Mouse (Mus musculus) gastrocnemius, postnatal 14 days (tissue): ENCODE data around the gene Pnpla2. TPM values are rescaled to one million over a fixed set of nuclear protein-coding genes. Genes with fewer than 3 reads are reported as not detected.

Source experiments
- DNase-seq: peaks from one replicate; pipeline ENCODE4 v3.0.0; 2021; ENCODE audit warnings: mixed read lengths
- intact Hi-C: fragments of 180-260 bp; cut with DNase I; formaldehyde crosslinking; loops from one replicate; pipeline ENCODE4 v1.15.1; 2025; ENCODE audit warnings: low total_unique reads
- total RNA-seq, 2 experiments: library from RNA; stranded (reverse); gene quantifications; 2 replicates each; pipeline ENCODE4 v1.2.3; 2021

Gene Pnpla2
- total RNA-seq, 2 experiments from 2014 or later = 188 to 332 TPM

DNA sequence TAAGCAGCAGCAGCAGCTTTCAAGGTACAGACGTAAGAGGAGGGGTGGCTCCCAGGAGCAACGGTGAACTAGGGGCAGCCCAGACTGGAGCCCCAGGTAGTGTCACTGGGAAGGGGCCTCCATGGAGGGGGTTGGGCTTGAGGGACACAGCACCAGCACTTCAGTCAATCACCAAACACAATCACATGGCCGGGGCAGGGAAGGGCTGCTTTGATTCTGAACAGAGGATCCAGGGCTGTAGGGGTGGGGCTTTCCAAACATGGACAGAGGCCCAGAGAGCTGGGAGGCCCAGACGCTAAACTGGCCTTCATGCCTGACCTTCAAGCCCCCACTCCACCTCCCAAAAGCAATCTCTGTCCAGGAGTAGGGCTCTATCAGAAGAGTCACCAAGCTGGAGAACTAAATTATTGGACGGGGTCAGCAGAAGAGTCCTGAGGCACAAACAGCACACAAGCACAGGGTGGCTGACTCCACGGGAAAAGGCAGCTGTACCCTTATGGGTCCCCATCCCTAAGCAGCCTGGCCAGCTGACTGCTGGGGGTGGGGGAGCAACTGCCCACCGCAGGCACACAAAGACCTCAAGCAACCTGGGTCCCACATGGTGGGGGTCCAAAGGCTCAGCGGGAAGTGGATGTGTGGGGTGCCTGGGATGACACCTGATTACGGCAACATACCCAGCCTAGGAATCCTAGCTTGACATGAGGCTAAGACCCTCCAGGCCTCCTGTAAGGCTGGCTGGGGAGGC lies 25.0 kb upstream of the Pnpla2 start:
- no peak for DNase-seq
- intact Hi-C loops = no loop called here

DNA sequence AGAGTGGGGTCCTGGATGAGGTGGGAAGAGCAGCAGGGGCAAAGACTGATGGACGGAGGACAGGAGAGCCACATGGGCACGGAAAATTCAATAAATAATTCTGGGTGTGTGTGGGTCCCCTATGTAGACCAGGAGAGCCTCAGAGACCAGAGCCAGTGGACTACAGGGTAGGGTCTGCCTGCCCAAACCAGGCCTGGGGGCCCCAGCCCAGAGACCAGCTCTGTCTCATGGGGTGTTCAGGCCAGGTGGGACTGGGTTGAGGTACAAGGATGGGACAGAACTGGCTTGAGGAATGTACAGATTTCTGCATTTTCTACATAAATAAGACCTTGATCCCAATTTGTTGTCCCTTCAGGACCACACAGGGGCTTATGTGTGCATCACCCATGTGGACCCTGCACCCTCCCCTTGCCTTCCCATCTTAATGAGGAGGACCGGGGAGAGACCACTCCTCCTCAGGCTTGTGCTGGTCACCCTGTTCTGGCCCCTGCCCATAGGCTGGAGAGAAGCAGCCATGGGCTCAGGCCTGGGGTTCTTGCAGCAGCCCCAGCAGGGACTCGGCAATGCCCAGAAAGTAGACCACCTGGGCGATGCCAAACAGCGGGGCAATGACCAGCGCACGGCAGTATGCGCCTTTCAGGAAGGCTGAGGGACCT lies 24.3 kb upstream of the Pnpla2 start:
- intact Hi-C loops = no loop called here
- DNase-seq = no peak

DNA sequence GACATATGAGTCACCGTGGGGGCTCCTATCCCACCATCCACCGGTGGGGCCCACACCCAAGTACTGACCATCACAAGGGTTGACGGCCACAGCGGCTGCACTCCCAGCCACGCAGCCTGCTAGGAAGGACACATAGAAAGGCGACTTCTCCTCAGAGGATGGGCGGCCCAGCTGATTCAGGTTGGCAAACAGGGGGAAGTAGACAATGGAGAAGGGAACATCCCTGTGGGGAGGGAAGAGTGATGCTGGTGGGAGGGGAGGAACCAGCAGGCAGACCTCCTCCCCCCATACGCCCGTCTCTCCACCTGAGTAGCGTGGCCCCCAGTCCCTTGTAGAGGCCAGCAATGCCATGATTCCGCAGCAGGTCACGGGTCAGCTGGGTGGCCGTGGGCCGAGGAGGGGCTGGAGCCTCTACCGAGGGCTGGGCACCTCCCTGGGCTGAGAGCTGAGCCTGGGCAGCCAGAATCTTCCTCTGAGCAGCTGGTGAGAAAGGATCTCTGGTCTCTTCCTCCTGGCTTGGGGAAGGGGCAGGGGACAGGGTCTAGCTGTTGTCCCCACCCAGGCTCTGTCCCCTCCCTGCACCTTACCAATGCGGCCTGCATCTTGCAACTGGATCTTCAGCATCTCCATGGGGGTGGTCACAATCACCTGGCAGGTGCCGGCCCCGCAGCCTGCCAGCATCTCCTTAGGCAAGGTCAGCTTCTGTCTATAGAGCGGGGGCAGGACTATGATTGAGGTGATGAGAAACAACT lies 23.4 kb upstream of the Pnpla2 start:
- DNase-seq = peak; percentile 10
- intact Hi-C loops = no loop called here

DNA sequence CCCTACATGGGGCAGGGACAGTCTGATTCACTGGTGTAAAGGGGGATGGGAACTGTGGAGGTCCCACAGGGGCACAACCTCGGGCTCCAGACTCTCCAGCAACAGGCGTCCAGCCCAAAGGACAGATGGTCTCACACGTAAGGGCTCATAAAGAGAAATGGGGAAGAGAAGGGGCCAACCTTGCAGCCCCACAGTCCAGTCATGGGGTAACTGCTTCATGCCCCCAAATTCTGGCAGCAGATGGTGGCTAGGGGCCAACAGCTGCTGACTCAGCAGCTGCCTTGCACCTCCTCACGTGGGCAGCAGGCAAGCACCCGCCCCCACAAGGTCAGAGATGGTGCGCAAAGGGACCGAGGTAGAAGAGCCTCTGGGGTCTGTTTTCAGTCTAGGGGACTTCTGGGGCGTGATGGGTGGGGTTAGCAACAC lies 22.8 kb upstream of the Pnpla2 start:
- intact Hi-C loops = no loop called here
- peak; percentile 28 for DNase-seq

DNA sequence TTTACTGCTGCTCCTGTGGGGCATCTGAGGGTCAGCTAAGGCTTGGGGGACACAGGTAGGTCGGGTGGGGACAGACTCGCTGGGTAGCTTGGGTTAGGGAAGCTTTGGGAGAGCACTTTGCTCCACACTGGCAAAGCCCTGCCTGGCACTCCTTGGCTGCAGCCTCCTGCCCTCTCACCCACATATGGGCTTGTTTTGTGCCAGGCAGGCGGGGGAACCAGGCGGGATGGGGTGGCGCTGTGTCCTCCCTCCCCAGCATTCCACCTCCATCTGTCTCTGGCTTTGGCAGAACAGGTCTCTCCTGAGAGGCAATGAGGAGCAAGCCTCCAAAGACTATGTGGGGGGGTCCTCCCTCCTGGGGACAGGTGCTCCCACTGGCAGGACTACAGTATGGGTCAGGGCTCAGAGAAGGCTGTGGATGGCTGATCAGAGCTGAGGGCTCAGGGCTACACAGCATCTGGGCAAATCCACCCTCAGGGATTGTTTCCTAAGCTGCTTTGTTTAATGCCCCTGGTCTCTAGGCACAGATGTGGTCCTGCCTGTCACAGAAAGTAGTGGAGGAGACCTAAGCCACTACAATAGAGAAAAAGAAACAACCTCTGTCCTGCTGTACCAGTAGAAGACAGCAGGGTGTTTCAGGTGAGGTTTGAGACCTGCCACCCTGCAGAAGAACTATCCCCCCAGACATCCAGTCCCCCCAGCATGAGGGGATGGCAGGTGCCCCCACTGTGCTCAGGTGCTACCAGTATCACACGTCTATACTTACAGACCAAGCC lies 22.1 kb upstream of the Pnpla2 start:
- peak; percentile 63 for DNase-seq
- intact Hi-C loops = no loop called here

DNA sequence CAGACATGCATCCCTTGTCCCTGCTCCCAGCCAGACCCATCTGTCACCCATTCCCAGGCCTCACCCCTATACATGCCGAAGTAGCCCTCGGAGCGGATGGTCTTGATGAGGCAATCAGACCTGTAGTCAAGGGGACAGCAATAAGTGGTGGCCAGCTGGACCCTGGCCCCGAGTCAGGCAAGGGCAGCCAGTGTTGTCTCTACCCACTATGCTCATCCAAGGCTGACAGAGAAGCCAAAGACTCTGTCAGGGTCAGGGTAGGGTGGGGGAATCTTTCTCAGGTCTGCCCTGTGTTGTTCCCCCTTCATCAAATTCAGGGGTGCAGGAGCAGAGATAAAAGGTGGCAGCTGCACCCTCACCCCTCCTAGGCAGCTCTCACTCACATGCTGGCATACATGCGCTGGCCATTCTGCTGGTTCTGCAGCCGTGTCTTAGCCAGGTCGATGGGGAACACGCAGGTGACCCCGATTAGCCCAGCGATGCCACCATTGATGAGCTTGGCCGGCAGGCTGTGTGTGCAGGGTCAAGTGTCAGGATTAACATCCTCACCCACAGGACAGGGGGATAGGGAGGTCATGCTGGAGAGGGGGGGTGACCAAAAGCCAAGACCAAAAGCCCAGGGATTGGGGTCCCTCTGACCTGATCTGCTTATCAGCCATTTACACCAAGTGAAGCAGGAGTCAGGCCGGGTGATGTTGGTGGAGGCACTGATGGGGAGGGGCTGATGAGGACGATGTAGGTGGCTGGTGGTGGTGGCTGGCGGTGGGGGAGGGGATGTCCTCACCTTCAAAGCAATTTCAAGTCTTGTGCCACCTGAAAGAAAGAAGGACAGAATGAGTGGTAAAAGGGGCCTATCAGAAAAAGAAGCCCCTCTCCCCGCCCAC lies 21.2 kb upstream of the Pnpla2 start:
- peak; percentile 7 for DNase-seq
- intact Hi-C loops = no loop called here

DNA sequence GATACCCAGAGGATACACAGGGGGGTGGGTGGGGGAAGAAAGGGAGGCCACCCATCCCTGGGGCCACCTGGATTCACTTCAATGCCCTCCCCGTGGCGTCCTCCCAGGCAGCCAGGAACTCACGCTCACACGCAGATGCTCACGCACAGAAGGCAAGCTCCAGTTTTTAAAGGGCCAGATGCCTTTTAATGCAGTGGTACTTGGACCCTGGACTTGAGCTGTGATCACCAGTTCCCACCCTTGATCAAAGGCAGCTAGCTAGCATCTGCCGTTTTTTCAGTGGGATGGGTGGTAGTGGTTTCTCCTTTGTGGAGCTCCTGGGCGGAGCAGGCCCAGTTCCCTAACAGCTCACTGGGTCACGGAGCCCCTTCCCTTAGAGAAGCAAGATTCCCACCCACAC lies 20.5 kb upstream of the Pnpla2 start:
- DNase-seq = peak; percentile 23
- intact Hi-C loops = no loop called here

DNA sequence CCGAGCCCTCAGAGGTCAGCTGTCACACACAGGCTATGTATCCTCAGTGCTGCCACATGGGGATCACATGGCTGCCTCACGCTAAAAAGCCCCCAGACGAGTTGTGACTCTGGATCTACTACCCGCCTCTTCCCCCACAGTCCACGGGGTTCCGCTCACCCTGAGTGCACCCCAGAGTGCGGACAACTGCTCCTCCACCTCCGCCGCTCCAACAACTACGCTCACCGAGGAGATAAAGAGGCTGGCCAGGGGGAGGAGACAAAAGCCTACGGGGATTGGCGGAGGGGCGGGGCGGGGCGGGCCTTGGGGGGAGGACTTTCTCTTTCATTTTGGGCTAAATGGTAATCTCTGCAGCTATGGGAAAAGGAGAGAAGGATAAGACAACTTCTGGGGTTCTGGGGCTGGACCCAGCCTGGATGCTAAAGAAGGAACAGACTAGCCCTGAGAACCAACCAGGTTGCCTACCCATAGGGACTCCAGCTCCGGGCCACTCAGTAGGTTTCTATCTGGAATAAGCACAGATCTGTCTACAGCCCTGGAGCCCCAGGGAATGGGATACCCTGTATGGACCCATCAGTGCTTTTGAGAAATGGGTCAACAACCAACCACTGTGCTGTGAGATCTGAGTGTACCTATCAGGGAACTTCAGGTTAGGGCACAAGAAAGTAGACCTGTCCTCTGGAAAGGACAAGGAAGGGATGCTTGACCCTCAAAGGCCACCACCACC lies 19.7 kb upstream of the Pnpla2 start:
- intact Hi-C loops = no loop called here
- peak; percentile 57 for DNase-seq

DNA sequence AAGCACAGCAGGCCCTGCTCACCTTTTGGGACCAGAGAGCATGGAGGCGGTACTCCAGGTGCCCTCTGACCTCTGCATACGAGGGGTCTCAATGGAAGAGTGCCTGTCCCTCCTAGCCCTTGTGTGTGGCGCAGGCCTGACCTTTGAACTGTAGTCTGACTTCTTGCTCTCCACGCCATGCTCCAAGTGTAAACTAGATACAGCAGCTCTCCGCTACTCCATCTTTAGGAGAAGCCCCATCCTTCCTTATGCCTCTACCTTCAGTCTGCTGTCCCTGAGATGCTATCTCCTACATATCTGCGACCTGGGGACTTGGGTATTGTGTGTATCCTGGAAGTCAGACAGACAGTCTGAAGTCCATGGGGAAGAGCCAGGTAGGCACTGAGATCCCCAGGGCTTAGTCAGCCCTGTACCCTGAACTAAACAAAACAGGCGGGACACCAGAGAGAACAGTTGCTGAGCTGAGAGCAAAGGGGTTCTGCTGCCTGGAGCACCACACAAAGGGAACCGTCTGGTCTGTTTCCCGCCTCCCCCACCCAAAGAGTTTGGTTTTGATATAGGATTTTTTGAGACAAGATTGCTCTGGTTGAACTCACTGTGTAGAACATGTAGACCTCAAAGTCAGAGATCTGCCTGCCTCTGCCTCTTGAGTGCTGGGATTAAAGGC lies 19.0 kb upstream of the Pnpla2 start:
- no peak for DNase-seq
- intact Hi-C loops = no loop called here

DNA sequence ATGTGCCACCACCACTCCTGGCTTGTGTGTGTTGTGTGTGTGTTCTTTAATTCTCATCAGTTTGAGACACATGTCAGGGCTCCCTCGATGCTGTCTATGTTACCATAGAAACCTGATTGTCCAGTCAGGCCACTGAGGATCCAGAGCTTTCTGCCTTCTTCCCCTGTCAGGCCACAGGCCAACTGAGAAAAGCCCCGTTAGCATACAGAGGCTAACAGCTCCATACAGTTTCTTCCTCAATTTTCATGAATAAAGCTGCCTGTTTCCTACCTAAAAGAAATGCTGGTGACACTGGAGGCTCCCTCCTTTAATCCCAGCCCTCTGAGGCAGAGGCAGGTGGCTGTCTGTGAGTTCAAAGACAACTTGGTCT lies 18.5 kb upstream of the Pnpla2 start:
- intact Hi-C loops = no loop called here
- no peak for DNase-seq

DNA sequence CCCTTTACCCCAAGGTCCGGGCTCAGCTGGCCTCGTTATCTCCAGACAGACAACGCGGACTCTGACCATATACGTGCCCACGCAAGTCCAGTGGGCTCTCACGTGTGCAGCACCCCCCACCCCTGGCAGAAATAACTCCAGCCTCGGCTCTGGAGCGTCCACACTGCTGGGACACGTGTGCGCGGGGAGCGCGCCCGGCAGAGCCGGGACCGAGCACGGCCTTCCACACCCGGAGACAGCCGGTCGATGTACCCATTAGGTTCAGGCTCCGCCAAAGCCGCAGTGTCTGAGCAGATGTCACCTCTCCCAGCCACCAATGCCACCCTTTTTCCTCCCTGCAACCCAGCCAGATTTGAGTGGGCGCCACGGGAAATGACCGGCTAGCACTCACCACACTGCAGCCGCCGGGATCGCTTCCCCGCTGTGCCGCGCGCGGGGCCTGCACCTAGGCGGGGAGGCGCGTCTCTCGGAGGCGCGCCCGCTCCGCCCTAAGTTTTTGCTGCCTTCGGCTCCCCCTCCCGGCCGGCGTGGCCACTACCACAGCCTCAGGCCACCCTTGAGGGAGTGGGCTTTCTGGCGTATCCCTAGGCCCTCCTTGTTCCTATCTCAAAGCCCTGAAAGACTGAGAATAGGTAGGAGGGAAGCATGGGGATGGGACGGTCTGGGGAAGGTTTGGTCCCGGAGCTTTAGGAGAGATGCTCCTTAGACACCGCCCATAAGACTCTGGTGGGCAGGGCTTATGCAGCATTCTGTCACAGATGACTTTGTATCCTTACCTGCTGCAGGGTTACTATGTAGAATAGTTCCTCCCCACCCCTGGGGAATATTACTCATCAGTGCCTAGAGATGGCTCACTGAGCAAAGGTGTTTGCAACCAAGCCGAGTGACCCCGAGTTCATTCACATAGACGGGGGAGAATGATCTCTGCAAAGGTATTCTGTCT lies 17.5 kb upstream of the Pnpla2 start, which contains the start of gene Slc25a22:
Gene Slc25a22 (minus strand): TSS at position 715 of the 943 bp plus-strand sequence.
- DNase-seq = peak; percentile 86
- intact Hi-C loops = no loop called here

DNA sequence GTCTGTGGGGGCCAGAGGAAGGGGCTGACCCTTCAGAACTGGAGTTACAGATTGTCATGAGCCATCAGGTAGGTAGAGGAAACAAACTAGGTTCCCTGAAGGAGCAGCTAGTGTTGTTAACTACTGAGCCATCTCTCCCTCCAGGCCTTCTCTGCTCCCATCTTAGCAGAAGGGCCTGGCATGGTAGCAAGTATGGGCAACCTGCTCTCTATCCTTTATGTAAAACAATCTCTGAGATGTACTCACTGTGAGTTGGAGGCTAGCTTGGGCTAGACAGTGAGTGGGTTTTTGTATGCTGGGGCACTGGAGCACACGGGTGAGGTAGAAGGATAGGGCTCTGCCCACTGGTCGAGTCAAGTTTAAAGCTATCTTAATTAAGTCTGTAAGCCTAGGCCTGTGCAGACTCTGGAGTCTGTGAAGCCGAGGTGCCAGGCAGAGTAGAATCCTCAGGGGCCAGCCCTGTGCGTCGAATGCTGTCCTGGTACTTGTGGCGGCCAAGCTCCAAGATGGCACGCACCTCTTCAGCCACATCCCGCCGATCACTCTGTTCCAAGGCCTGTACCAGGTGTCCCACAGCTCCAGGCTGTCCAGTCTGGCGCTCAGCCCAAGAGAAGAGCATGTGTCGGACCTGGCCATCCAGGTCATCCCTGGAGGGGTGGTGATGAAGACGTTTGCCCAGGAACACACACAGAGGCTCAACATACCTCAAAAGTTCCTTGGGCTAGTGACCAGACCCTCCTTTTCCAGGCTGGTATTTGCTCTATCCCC lies 16.6 kb upstream of the Pnpla2 start:
- peak; percentile 9 for DNase-seq
- intact Hi-C loops = no loop called here

DNA sequence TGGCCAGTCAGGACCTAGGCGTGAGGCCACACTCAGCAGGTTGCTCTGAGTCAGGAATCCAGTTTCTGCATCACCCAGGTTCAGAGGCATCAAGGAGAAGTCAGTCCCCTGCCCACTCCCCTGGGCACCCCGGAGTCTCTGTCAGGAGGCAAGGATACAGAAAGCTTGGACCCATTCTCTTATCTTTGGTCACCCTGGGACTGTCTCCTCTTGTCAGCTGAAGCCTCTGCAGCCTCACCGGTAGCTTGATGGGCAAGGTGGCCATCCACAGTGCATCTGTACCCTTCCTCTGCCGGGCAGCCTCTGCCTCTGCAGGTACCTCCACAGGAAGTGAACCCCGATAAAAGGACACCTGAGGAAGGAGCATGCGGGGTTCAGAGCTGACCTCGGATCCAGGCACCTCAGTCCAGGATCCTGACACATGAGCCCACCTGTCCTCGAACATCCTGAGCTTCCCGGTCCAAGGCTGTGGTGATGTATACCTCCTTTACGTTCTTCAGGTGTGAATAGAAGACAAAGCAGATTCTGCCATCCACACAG lies 15.8 kb upstream of the Pnpla2 start:
- intact Hi-C loops = no loop called here
- peak; percentile 4 for DNase-seq

DNA sequence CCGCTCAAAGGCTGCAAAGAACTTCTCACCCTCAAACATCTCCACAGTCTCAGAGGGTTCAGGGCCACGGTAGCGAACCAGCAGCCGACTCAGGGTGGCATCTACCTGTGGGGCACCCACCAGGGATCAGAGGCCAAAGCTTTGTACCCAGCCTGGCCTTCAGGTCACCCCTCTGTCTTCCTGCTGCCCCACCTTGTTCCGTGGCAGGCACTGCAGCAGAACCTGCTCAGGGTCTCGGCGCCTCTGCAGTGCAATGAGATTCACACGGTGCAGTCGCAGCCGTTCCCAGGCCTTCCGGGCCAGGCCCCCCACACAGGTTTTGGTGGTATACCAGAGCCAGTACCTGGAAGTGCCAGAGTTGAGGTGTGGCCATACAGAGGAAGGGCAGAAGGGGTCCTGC lies 15.2 kb upstream of the Pnpla2 start:
- intact Hi-C loops = loop anchor here (5.0 kb wide), 1 partner anchor 33 kb away; no protein-coding TSS in a partner anchor
- peak; percentile 3 for DNase-seq

DNA sequence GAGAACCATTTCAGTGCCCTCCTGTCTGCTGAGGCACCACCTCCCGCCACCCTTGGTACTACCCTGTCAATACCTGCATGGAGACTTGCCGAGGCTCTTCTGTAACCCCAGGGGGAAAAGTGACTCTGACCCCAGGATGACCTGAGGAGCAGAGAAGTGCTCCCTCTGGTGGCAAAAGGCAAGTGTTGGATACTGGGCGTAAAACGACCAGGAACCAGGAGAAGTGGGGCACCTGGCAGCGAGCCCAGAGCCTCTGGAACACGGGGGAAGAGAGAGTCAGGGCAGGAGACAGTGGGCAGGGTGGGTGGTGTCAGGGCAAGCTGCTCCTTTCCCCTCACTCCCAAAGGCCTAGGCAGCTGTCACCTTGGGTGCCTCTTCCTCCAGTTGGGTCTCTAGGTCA lies 14.4 kb upstream of the Pnpla2 start:
- intact Hi-C loops = loop anchor here (5.0 kb wide), 1 partner anchor 33 kb away; no protein-coding TSS in a partner anchor
- peak; percentile 67 for DNase-seq
